In genomic region chr3:52572514-52573485, GRCm38 (mm10) we compare ENCODE assay signal across 15 mouse cellular contexts.
A peak's percentile ranks its signal among the peaks of the same experiment; 100 is the strongest.
DNase-seq lines count a peak whose midpoint lies in the region; ATAC-seq lines count a peak whose summit lies in the region.
"Had no signal": no experiment of that assay in that cellular context is flagged by ENCODE, and none has a peak within 500 bp of the region (broad histone marks: within the 10 kb centered on the region; RNA-seq: fewer than 3 reads in every experiment).

No protein-coding gene starts in this region.

- no peaks in the 10 kb centered on the region for H3K9me3 ChIP-seq in intestine, embryonic 14.5 days (ENCODE audit: control insufficient read depth, low read length)
- H3K9me3 ChIP-seq in intestine, embryonic 15.5 days: no peaks in the 10 kb centered on the region
- H3K9me3 ChIP-seq: kidney, embryonic 15.5 days; midbrain, embryonic 12.5 days; stomach, embryonic 15.5 days had no signal

- peak; percentile 46 for DNase-seq in intestine, embryonic 14.5 days (ENCODE audit: low spot score)
- DNase-seq in naive thymus-derived CD4-positive, alpha-beta T cell, adult 2 months (ENCODE audit: low read depth): peak; percentile 88
- peak; percentile 89 for DNase-seq in thymus, postnatal 0 days (ENCODE audit: low spot score)
- DNase-seq in layer of hippocampus, adult 8-10 months (ENCODE audit: low spot score in 2 of 2): no peak
- DNase-seq in cerebellum, postnatal 36 days: no peak
- DNase-seq in left cerebral cortex, postnatal 4 days: no peak
- DNase-seq: cerebellum, adult 9-11 months had no signal

- H3K4me3 ChIP-seq in intestine, embryonic 14.5 days (ENCODE audit: low read depth, low read length): no peak overlapping the region
- H3K4me3 ChIP-seq in intestine, embryonic 15.5 days (replicated peaks): no peak overlapping the region
- H3K4me3 ChIP-seq: heart, adult 2 months; kidney, embryonic 15.5 days; midbrain, embryonic 12.5 days; stomach, embryonic 15.5 days had no signal

- no peak for ATAC-seq in intestine, embryonic 14.5 days (replicated peaks; ENCODE audit: low FRiP score, low TSS enrichment, low read depth)
- ATAC-seq in intestine, embryonic 15.5 days: no peak
- ATAC-seq in CD4-positive, CD25-positive, alpha-beta regulatory T cell, adult 4 months: peak; percentile 85
- ATAC-seq: hindbrain, embryonic 16.5 days had no signal

- no peak overlapping the region for H3K9ac ChIP-seq in intestine, embryonic 14.5 days (ENCODE audit: low read length)
- no peak overlapping the region for H3K9ac ChIP-seq in intestine, embryonic 15.5 days
- H3K9ac ChIP-seq: kidney, embryonic 15.5 days; midbrain, embryonic 12.5 days; stomach, embryonic 15.5 days had no signal

- WGBS in intestine, embryonic 14.5 days: 82% methylated on average over 11 of the region's 11 CpGs
- 80% methylated on average over 11 of the region's 11 CpGs for WGBS in intestine, embryonic 15.5 days

- no peaks in the 10 kb centered on the region for H3K27me3 ChIP-seq in intestine, embryonic 14.5 days (replicated peaks; ENCODE audit: control insufficient read depth, insufficient read depth, low read length)
- H3K27me3 ChIP-seq in intestine, embryonic 15.5 days (replicated peaks): no peaks in the 10 kb centered on the region
- H3K27me3 ChIP-seq: kidney, embryonic 15.5 days; midbrain, embryonic 12.5 days; stomach, embryonic 15.5 days had no signal

- intact Hi-C loops in left cerebral cortex, postnatal 4 days (cut with DNase I): no loop called here

- H3K4me1 ChIP-seq in intestine, embryonic 14.5 days (replicated peaks; ENCODE audit: control insufficient read depth, insufficient read depth, low read length): no peaks in the 10 kb centered on the region
- no peaks in the 10 kb centered on the region for H3K4me1 ChIP-seq in intestine, embryonic 15.5 days (replicated peaks)
- H3K4me1 ChIP-seq: kidney, embryonic 15.5 days; stomach, embryonic 15.5 days had no signal

- no peaks in the 10 kb centered on the region for H3K36me3 ChIP-seq in intestine, embryonic 14.5 days (ENCODE audit: control insufficient read depth, insufficient read depth, low read length)
- no peaks in the 10 kb centered on the region for H3K36me3 ChIP-seq in intestine, embryonic 15.5 days
- H3K36me3 ChIP-seq: kidney, embryonic 15.5 days; midbrain, embryonic 12.5 days; stomach, embryonic 15.5 days had no signal

- no peak overlapping the region for H3K4me2 ChIP-seq in intestine, embryonic 14.5 days (ENCODE audit: low read length)
- H3K4me2 ChIP-seq in intestine, embryonic 15.5 days (replicated peaks): no peak overlapping the region
- H3K4me2 ChIP-seq: kidney, embryonic 15.5 days; liver, embryonic 11.5 days; midbrain, embryonic 12.5 days; stomach, embryonic 15.5 days had no signal

- no peak overlapping the region for H3K27ac ChIP-seq in intestine, embryonic 14.5 days (ENCODE audit: low read depth)
- H3K27ac ChIP-seq in intestine, embryonic 15.5 days: no peak overlapping the region
- H3K27ac ChIP-seq: heart, adult 2 months; kidney, embryonic 15.5 days; midbrain, embryonic 12.5 days; stomach, embryonic 15.5 days had no signal

Comparison
In these comparisons a context has a peak if more than half of its experiments do, and no peak if none do; other contexts are left out.
1. DNase-seq: peak in intestine, embryonic 14.5 days (single experiment), naive thymus-derived CD4-positive, alpha-beta T cell, adult 2 months (single experiment) and thymus, postnatal 0 days (single experiment); none in layer of hippocampus, adult 8-10 months (0 of 2), cerebellum, postnatal 36 days (0 of 2) and left cerebral cortex, postnatal 4 days (single experiment).